Mouse (Mus musculus) cerebellum, adult 2 months (tissue): Measurements from ENCODE around the gene Clip1.

Experiments
- CTCF ChIP-seq: fragments of 200-500 bp; IDR thresholded peaks from 2 replicates; pipeline ENCODE4 v1.5.1; 2011; ENCODE audit warnings: low read depth, mild to moderate bottlenecking, control low read depth, low read length, moderate library complexity, borderline replicate concordance; ENCODE audit not compliant: insufficient read depth
- POLR2A ChIP-seq: fragments of 200-500 bp; IDR thresholded peaks from 2 replicates; pipeline ENCODE4 v1.6.1; 2011; ENCODE audit warnings: low read length, control low read depth, borderline replicate concordance; ENCODE audit not compliant: insufficient read depth

GRCm38 (mm10) chr5:123603496-123603895, 80.9 kb downstream of the Clip1 start:
- no peak for TF ChIP-seq CTCF
- TF ChIP-seq POLR2A: no peak
